Mouse (Mus musculus) C2C12 (cell line): ENCODE measurements around the gene Gm20388.
"Not testable (repeated sequence)": the region's sequence is repeated elsewhere in the genome, so short reads cannot be mapped to it uniquely, and the experiment has no call there.

ENCODE experiments used
- CEBPB ChIP-seq: IDR thresholded peaks from one replicate; pipeline ENCODE4 v1.6.1; 2011; ENCODE audit warnings: low read depth, mild to moderate bottlenecking, control low read depth, moderate library complexity
- CTCF ChIP-seq: IDR thresholded peaks from one replicate; pipeline ENCODE4 v1.5.1; 2011; ENCODE audit not compliant: control insufficient read depth, insufficient read depth, insufficient read length
- USF1 ChIP-seq: IDR thresholded peaks from one replicate; pipeline ENCODE4 v1.6.1; 2011; ENCODE audit warnings: low read depth, mild to moderate bottlenecking, control low read depth, moderate library complexity

DNA sequence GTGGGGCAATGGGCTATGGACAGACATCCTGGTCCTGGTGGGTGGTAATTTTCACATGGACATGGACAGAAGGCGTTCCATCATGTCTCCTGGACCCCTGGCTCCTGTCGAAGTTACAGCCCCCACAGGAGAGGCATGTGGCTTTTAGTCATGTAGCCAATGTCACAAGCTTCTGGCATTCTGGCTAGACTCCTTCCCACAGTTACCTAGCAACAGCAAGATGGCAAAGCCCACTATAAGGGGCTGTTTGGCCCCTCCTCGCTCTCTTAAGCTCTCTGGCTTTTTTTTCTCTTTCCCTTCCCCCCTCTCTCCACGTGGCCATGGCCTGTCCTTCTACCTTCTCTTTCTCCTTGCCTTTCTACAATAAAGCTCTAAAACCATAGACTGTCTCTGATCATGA lies 2662.5 kb downstream of the Gm20388 start:
- not testable (repeated sequence) for TF ChIP-seq CTCF, USF1, CEBPB
